Mouse (Mus musculus): Measurements from ENCODE around the gene Gramd4. TPM values are rescaled to one million over a fixed set of nuclear protein-coding genes. Genes with fewer than 3 reads are reported as not detected.
A peak's percentile ranks its signal among the peaks of the same experiment; 100 is the strongest.
"Not testable (repeated sequence)": the region's sequence is repeated elsewhere in the genome, so short reads cannot be mapped to it uniquely, and the experiment has no call there.

Gramd4 gene
- polyA plus RNA-seq, 1 experiment = 36.0 TPM

- DNase-seq = peak in 1 of 2 experiments; percentile 55
- H3K27me3 ChIP-seq (ENCODE audit: control insufficient read depth, insufficient read depth, low read length) = no peaks in the 10 kb centered on the region
- 18% methylated on average over 3 of the region's 3 CpGs for WGBS
- H3K4me1 ChIP-seq (ENCODE audit: control insufficient read depth, insufficient read depth, low read length) = peaks cover 80% of the 10 kb centered on the region
- no peak overlapping the region for H3K27ac ChIP-seq (ENCODE audit: insufficient read depth, low read length)
- no peak overlapping the region for H3K4me3 ChIP-seq (replicated peaks; ENCODE audit: insufficient read depth, low read depth, low read length)
- TF ChIP-seq POLR2A (IDR thresholded peaks at IDR 0.05; ENCODE audit: borderline replicate concordance, insufficient read depth, low read length) = no peak
- TF ChIP-seq CTCF (IDR thresholded peaks at IDR 0.05; ENCODE audit: borderline replicate concordance, insufficient read depth, low read depth, low read length) = no peak
Measured at GRCm38 (mm10) chr15:86172124-86172523, 114.6 kb downstream of the Gramd4 start.

DNA sequence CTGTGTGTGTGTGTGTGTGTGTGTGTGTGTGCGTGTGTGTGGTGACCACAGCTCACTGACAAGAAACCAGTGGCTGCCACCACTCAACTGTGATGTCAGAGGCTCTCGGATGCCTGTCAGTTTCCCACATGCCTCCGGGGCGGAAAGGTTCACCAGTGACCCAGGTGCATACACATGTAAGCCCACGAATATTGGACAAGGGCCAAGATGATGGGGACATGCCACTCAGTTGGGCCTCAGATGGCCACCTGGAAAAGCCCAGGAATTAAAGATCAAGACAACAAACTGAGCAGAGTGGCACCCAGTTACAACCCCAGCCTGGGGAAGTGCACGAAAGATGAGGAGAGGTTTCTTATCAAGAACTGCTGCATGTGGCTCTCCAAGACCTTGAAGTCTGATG lies 115.0 kb downstream of the Gramd4 start:
- TF ChIP-seq CTCF (IDR thresholded peaks at IDR 0.05; ENCODE audit: borderline replicate concordance, insufficient read depth, low read depth, low read length) (no peak), POLR2A (IDR thresholded peaks at IDR 0.05; ENCODE audit: borderline replicate concordance, insufficient read depth, low read length) (no peak)
- peak in 1 of 2 experiments; percentile 47 for DNase-seq
- H3K27ac ChIP-seq (ENCODE audit: insufficient read depth, low read length) = no peak overlapping the region
- no peaks in the 10 kb centered on the region for H3K27me3 ChIP-seq (ENCODE audit: control insufficient read depth, insufficient read depth, low read length)
- H3K4me1 ChIP-seq (ENCODE audit: control insufficient read depth, insufficient read depth, low read length) = peaks cover 80% of the 10 kb centered on the region
- WGBS = 50% methylated on average over 6 of the region's 6 CpGs
- H3K4me3 ChIP-seq (replicated peaks; ENCODE audit: insufficient read depth, low read depth, low read length) = no peak overlapping the region

DNA sequence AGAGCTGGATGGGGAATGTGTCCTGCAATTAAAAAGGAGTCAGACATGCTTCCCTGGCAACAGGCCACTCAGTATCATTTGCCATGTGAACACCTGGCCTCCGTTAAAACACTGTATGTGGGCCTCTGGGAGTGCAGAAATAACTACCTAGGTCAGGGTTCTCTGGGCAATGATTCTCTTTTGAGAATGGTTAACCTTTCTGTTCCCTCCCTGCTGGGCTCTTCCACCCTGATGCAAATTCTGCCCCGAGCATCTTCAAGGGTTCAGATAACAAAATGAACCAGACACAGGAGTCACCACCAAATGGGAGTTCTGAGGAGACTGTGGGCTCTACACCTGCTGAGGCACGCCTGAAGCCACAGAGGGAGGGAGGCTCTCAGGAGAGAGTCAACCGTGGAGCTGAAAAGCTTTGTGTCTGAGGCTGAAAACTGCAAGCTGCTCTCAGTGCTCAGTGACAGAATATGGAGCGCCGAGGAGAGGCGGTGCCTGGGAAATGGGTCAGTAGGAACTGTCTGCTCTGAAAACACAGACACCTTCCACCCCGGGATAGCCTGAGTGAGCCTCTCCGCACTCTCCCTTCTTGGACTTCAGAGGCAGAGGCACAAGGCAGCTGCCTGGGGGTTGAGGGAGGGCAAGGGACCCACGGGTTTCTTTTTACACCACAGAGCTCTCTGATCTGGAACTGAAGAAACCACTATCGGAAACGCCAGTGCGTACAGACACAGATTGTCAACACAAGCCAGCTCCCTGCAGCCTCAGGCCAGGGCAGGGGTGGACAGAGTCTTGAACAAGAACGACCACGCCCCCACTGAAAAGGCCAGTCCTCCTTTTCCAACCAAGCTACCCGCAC lies 115.9 kb downstream of the Gramd4 start:
- DNase-seq = no peak
- H3K4me1 ChIP-seq (ENCODE audit: control insufficient read depth, insufficient read depth, low read length) = peaks cover 77% of the 10 kb centered on the region
- H3K27ac ChIP-seq (ENCODE audit: insufficient read depth, low read length) = 0 out of 2 replicates have a peak overlapping the region, but pooled peaks have one; percentile 5
- 34% methylated on average over 16 of the region's 16 CpGs for WGBS
- H3K27me3 ChIP-seq (ENCODE audit: control insufficient read depth, insufficient read depth, low read length) = no peaks in the 10 kb centered on the region
- H3K4me3 ChIP-seq (replicated peaks; ENCODE audit: insufficient read depth, low read depth, low read length) = no peak overlapping the region
- no peak for TF ChIP-seq POLR2A (IDR thresholded peaks at IDR 0.05; ENCODE audit: borderline replicate concordance, insufficient read depth, low read length)
- TF ChIP-seq CTCF (IDR thresholded peaks at IDR 0.05; ENCODE audit: borderline replicate concordance, insufficient read depth, low read depth, low read length) = no peak

- Histone ChIP-seq H3K27ac (ENCODE audit: insufficient read depth, low read length) (no peak overlapping the region), H3K27me3 (ENCODE audit: control insufficient read depth, insufficient read depth, low read length) (no peaks in the 10 kb centered on the region), H3K4me1 (ENCODE audit: control insufficient read depth, insufficient read depth, low read length) (peaks cover 57% of the 10 kb centered on the region), H3K4me3 (replicated peaks; ENCODE audit: insufficient read depth, low read depth, low read length) (no peak overlapping the region)
- WGBS = 79% methylated on average over 3 of the region's 3 CpGs
- no peak for DNase-seq
- TF ChIP-seq POLR2A (IDR thresholded peaks at IDR 0.05; ENCODE audit: borderline replicate concordance, insufficient read depth, low read length) = no peak
- TF ChIP-seq CTCF (IDR thresholded peaks at IDR 0.05; ENCODE audit: borderline replicate concordance, insufficient read depth, low read depth, low read length) = no peak
Measured at GRCm38 (mm10) chr15:86175253-86176050, 118.0 kb downstream of the Gramd4 start.

DNA sequence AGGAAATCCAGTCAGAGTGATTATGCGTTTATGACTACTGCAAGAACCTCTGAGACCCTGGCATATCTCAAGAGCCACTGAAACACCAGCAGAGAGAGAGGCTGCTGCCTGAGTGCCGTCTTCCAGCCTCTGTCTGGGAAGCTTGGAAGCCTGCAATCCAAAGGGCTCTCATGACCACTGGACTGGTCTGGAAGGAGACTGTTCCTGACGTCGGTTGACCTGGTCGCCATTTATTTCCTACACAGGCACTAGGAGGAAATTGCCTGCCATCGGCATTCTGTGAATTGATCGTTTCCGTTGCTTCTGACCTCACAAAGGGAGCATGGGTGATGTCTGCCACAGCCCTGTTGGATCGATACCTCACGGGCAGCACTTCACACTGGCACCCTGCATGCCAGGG lies 118.7 kb downstream of the Gramd4 start:
- no peak for DNase-seq
- H3K27me3 ChIP-seq (ENCODE audit: control insufficient read depth, insufficient read depth, low read length) = no peaks in the 10 kb centered on the region
- TF ChIP-seq CTCF (IDR thresholded peaks at IDR 0.05; ENCODE audit: borderline replicate concordance, insufficient read depth, low read depth, low read length) (no peak), POLR2A (IDR thresholded peaks at IDR 0.05; ENCODE audit: borderline replicate concordance, insufficient read depth, low read length) (no peak)
- 80% methylated on average over 10 of the region's 10 CpGs for WGBS
- peak overlapping the region; percentile 50; the same call in 1 of the 2 replicates for H3K27ac ChIP-seq (ENCODE audit: insufficient read depth, low read length)
- H3K4me3 ChIP-seq (replicated peaks; ENCODE audit: insufficient read depth, low read depth, low read length) = no peak overlapping the region
- peaks cover 56% of the 10 kb centered on the region for H3K4me1 ChIP-seq (ENCODE audit: control insufficient read depth, insufficient read depth, low read length)

DNA sequence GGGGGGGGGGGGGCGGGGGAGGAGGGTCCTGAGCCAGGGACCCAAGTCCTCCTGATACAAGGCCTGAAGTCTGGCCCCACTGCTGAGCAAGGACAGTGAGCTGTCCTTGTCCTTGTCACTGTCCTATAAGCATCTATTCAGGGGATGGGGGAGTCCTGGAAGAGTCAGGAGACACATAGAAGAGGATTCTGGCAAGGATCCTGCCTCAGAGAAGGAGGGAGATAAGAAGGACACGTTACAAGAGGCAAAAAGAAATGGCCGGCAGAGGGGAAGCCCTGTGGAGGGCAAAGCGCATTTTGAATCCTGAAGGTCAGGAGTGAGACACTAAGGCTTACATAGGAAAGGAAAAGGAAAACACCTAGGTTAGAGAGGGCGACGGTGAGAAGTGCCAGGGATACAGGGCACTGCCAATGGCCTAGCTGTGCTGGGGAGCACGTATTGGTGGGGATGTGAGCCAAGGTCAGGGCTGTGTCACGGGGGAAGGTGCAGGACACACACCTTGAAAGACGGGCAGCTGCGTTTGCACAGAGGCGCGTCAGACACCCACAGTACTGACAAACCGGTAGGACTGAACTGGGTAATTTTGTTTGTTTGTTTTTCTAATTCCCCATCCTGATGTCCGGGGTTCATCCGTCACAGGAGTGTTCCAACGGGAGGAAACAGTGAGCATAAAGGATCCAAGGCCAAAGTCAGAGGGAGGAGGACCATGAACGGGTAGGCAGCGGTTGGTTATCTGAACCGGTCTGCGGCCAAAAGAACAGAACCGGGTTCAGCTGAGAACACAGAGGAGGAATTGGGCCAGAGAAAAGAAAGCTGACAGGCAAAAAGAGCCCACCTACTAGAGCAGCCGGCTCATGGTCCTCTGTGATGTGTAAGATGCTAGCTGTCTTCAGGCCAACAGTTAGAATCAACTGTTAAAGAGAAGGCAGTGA lies 119.5 kb downstream of the Gramd4 start:
- TF ChIP-seq CTCF (IDR thresholded peaks at IDR 0.05; ENCODE audit: borderline replicate concordance, insufficient read depth, low read depth, low read length) (no peak), POLR2A (IDR thresholded peaks at IDR 0.05; ENCODE audit: borderline replicate concordance, insufficient read depth, low read length) (no peak)
- peak overlapping the region; percentile 78 for H3K27ac ChIP-seq (ENCODE audit: insufficient read depth, low read length)
- 14% methylated on average over 22 of the region's 22 CpGs for WGBS

GRCm38 (mm10) chr15:86177703-86178251 lies 120.3 kb downstream of the Gramd4 start:
- not testable (repeated sequence) for H3K4me3 ChIP-seq (replicated peaks; ENCODE audit: insufficient read depth, low read depth, low read length); H3K27me3 ChIP-seq (ENCODE audit: control insufficient read depth, insufficient read depth, low read length)
- 2% methylated on average over 2 of the region's 2 CpGs for WGBS
- H3K4me1 ChIP-seq (ENCODE audit: control insufficient read depth, insufficient read depth, low read length) = peaks cover 52% of the 10 kb centered on the region
- DNase-seq = peak; percentile 89 to 91
- H3K27ac ChIP-seq (ENCODE audit: insufficient read depth, low read length) = peak overlapping the region; percentile 0; the same call in 1 of the 2 replicates

More for the DNA sequence above, 119.5 kb downstream of the Gramd4 start:
- DNase-seq = peak in 1 of 2 experiments; percentile 58
- no peak overlapping the region for H3K4me3 ChIP-seq (replicated peaks; ENCODE audit: insufficient read depth, low read depth, low read length)
- H3K27me3 ChIP-seq (ENCODE audit: control insufficient read depth, insufficient read depth, low read length) = no peaks in the 10 kb centered on the region
- H3K4me1 ChIP-seq (ENCODE audit: control insufficient read depth, insufficient read depth, low read length) = peaks cover 57% of the 10 kb centered on the region

Measured in cerebellum, adult 2 months (tissue).